Mouse (Mus musculus) regulatory T cell (primary cell): Measurements from ENCODE around the gene Cngb1.

Experiments used
- in situ Hi-C: fragments of 300-600 bp; cut with MboI, MseI; formaldehyde crosslinking; loops from one replicate; pipeline ENCODE4 v1.15.1; 2025; ENCODE audit warnings: high pct_unique_total_duplicates

Gene Cngb1

DNA sequence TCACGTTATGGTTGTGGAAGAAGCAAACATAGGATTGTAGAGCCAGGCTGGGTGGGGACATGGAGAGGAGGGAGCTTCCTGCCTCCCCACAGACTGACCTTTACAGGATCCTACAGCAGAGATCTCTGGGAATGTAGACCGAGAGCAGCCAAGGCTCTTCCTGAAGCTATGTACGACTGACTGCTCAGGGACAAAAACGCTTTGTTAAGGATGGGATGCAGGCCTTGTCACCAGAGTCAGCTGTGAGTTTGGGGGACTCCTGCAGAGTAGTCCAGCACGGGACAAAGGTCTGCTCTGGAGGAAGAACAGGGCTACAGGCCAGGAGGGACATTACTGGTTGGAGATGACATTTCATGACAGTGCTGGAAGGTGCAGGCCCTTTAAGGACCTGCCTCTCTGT is 18.3 kb upstream of the Cngb1 start:
- in situ Hi-C loops: no loop called here

- in situ Hi-C loops: no loop called here
Measured at GRCm38 (mm10) chr8:95323201-95323600, 16.8 kb upstream of the Cngb1 start.

DNA sequence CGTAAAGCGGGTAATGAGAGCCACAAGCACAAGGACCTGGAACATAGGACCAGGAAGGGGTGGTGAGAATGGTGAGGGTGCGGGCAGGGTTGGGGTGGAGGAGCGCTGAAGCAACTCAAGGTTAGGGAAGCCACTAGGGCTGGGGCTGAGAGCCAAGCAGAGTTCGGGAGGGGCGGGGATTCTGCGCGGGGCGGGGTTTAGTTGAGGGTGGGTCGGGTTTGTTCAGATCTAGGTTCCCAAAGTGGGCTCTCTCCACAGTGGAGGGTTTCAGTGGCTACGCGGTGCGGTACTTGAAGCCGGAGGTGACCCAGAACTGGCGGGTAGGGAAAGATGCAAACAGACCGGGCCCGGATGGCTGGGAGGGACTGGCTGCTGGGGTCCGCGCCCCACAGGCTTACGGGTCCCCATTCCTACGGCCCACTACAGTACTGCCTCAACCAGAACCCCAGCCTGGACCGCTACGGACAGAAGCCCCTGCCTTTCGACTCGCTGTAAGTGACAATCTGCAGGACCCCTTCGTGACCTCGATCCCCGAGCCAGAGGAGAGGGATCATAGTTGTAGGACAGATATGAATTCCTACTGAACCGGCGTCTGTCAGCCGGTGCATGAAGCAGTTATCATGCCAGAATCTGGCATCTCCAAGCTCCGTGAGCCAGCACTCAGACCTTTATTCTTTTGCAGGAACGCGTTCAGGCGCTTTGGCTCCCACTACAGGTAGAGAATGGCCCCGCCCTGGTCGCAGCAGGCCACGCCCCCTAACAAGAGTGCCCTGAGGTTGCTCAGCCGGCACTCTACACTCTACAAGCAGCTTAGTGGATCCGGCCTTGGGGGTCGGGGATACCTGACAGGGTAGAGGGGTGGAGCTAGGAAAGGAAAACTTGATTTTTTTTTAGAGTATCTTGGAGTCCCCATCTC is 14.1 kb upstream of the Cngb1 start:
- in situ Hi-C loops: no loop called here

DNA sequence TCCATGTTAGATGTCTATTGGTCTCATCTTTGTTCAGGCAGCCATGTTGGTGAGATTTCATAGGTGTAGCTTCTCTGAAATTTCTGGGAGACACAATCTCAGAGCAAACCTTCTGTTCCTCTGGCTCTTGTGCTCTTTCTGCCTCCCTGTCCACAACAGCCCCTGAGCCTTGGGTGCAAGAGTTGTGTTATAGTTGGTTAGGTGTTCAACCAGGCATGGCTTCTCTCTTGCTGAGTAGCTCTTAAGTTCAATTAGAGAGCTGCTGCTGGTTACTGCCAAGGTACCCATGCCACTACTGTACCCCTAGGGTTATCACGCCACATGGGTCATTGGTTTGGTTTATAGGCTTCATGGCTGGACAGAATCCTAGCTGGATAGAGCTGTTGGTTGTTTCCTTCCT is 9.0 kb upstream of the Cngb1 start:
- in situ Hi-C loops: no loop called here

GRCm38 (mm10) chr8:95314707-95315106 is 8.3 kb upstream of the Cngb1 start:
- in situ Hi-C loops: no loop called here

- in situ Hi-C loops: no loop called here
Measured at GRCm38 (mm10) chr8:95313857-95314256, 7.5 kb upstream of the Cngb1 start.

DNA sequence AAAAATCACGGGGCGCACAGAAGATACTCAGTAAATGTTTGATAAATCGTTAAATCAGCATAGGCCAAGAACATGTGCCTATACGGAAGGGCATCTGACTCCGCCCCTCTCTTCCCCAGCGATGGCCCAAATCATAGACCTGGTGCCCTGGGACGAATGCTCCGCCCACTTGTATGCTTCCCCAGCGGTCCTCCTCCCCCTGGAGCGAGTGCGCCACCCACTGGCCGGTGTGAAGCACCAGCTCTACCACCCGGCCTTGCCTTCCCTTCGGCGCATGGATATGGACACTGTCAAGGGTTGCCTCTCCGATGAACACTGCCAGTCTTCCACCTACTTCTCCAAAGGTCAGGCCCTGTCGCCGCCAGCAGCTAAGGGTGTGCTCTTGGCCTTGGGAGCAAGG is 6.5 kb upstream of the Cngb1 start:
- in situ Hi-C loops: no loop called here

DNA sequence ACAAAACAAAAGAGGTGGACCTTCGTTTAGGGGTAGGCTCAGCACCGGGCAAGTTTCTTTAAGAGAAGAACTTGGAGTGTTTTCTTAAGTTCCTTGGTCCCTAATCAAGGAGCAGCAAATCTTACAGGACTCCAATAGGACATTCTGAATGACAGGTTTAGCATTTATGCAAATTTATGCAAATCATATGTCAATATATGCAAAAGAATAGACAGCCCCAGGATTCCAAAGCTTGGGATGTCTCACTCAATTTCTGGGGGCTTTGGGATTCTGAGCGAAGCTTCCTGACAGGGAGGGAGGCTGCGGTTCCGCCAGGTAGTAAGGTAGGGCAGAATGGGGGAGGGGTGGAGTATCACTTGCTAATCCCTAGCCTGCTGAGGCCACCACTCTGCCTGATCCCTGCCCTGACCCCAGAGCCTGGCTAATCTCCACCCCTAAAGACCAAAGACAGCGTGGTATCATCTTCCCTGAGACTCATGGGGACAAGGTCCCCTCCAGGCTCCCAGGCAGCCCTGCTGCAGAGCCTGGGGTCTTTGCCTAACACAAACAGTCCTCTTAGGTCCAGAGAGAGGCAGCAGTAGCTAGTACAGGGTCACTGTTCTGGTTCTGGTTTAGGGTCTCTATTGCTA is 4.1 kb upstream of the Cngb1 start, which contains the start of gene Tepp:
TSS of gene Tepp (plus strand) at position 225 of the 629 bp plus-strand sequence.
- in situ Hi-C loops: no loop called here

GRCm38 (mm10) chr8:95305526-95305925 is 859 bp downstream of the Cngb1 start:
- in situ Hi-C loops: loop anchor here (5.0 kb wide), 1 partner anchor 48 kb away; no protein-coding TSS in a partner anchor

DNA sequence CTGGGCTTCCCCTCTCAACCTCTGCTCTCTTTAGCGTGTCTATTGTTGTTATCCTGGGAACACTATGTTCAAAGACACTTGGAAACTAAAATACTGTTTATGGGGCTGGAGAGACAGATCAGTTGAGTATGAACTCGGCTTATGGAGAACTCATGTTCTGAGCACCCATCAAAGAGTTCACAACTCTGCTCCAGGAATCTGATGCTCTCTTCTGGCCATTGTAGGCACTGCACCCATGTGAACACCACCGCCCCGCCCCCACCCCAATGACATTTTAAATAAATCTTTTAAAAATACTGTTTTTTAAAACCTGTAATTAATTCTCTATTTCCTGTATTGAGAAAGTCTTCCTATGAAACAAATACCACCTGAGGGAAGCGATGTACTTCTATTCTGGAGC is 4.0 kb downstream of the Cngb1 start:
- in situ Hi-C loops: no loop called here

DNA sequence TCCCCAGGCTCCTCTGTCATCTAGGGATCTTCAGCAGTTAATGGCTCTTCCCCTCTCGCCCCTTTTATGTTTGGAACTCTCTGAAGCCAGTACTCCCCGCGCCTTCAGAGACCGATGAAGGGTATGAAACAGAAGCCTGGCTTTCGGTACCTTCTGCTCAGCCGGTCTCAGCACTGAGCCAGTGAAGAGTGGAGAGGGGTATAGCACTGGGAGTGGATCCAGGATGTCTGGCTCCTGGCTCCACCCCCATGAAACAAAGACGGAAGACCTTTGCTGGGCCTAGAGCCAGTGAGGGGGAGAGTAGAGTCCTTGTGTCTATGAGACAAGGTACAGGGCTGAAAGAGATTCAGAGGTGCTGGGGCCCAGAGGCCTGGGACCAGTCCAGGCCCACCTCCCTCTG is 12.5 kb downstream of the Cngb1 start:
- in situ Hi-C loops: no loop called here

DNA sequence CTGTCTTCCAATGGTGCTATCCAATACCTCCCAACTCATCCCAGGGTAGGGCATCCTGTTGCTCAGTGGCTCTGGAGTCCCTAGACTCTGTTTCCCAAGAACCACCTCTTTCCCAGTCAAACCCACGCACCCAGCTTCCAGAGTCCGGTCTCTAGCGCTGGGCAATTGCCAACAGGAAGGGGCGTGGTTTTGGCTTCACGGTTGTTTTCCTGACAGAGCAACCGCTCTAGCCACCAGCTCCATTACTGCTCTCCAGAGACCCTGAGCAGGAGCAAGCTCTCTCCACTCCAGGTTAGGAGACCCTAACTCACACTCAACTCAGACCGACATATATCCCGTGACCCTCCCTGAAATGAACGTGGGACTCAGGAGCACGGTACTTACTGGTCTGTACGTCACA is 13.2 kb downstream of the Cngb1 start:
- in situ Hi-C loops: no loop called here

- in situ Hi-C loops: no loop called here
Measured at GRCm38 (mm10) chr8:95289066-95289650, 17.2 kb downstream of the Cngb1 start.

- in situ Hi-C loops: no loop called here
Measured at GRCm38 (mm10) chr8:95281493-95281892, 24.9 kb downstream of the Cngb1 start.

DNA sequence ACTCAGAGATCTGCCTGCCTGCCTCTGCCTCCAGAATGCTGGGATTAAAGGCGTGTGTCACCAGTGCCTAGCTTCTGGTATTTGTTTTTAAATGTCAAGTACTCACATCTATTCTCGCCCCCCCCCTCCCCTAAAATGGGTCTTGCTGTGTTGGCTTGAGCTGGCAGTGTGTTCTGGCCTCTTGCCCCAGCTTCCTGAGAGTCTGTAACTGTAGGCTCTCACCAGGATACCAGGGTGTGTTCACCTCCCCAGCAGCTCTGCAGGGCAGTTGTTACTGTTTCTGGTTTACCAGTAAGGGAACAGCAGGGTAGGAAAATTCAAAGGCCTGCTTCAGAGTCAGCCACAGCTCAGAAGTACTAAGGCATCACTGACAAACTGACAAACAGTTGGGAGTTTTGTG is 33.5 kb downstream of the Cngb1 start:
- in situ Hi-C loops: no loop called here

DNA sequence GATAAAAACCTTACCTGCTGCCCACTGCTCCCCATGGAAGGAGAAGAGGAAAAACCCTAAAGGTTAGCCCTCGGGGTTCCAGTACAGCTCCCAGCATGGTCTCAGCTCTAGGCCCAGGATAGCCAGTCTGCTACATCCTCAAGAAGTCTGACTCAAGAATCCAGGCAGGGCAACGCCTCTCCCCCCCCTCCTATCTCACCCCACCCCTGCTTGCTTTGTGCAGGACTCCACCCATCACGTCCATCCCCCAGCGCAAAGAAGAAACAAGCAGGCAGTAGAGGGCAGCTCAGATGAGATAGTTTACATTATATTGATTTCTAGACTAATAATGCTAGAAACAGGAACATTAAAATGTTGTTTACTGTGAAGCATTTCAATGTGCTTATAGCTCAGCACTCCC is 34.5 kb downstream of the Cngb1 start:
- in situ Hi-C loops: no loop called here

DNA sequence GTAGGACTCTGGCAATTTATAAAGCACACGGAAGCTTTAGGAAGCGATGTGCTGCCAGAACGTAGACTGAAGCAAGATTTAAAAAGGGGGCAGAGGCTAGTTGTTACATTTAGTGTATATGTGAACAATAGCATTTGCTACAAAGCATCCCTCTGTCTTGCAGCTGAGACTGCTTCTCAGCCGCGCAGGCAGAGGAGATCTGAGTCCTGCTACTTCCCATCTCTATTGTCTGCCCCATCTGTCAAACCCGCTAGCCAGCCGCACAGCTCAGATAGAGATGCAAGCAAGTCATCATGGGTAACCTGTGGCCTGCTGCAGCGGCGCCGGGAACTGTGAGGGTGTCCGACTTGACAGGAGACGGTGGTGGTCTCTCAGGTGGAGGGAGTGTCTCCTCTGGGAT is 35.9 kb downstream of the Cngb1 start:
- in situ Hi-C loops: no loop called here

GRCm38 (mm10) chr8:95262181-95262580 is 44.2 kb downstream of the Cngb1 start:
- in situ Hi-C loops: no loop called here

DNA sequence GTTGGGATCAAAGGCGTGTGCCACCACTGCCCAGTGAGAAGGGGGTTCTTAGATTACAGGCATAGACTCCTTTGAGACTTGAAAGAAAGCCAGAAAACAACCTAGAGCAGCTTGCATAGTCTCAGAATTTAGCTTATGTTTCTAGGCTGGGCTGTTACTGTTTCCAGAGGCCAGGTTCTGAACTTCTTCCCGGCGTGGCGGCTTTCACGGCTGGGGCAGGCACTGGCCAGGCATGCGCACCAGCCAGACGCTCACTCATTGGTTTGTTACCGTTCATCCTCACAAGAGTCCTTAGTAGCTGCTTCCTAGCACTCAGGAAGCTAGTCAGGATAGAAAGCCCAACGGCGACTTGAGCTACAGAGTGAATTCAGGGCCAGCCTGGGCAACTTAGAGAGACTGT is 50.8 kb downstream of the Cngb1 start:
- in situ Hi-C loops: loop anchor here (5.0 kb wide), 1 partner anchor 52 kb away; the partner anchor contains the start of gene Cngb1

DNA sequence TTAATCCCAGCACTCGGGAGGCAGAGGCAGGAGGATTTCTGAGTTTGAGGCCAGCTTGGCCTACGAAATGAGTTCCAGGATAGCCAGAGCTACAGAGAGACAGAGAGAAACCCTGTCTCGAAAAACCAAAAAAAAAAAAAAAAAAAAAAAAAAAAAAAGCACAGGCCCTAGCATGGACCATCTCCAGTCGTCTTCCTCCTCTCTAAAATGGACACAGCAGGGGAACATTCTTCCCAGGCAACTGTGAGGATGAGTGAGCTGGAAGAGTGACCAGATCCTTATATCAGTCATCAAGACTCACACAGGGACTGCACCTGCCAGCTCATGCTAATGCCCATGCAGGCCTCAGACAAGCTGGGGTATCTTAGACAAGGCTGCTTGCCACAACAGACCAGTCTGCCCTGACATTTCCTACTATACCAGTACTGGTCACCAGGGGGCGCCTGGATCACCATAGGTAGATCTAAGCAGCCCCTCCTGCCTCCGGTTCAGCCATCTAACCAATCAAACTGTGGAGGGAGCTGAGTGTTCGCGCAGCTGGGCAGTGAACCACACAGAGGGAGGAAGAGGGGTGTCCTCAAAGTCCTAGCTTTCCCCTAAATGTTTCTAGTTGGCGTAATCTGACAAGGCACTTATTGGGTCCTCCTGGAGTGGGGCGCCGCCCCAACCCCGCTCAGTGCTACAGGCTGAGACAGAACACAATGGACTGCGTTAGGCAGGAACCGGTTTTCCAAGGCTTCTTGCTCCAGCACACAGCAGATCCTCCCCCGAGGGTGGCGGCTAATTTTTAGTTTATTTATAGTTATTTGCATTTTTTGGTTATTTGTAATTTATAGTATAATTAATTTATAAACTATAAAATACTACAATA is 51.6 kb downstream of the Cngb1 start:
- in situ Hi-C loops: loop anchor here (5.0 kb wide), 1 partner anchor 53 kb away; the partner anchor contains the start of gene Cngb1

- in situ Hi-C loops: no loop called here
Measured at GRCm38 (mm10) chr8:95252056-95252455, 54.3 kb downstream of the Cngb1 start.

DNA sequence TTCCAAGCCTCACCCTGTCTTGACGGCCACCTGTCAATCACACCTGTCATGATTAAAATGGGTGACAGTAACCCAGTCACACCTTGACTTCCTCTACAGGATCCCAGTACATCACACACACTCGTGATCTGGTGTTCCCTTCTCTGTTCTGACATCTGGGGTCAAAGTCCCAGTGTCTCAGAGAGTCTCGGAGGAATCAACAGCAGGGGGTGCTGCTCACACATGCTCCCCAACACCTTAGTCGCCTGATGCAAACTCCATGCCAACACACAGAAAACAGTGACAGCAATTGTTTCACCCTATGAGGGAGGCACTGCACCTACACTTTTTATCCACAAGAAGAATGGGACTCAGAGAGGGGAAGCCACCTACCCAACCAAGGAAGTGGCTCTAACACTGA is 56.5 kb downstream of the Cngb1 start:
- in situ Hi-C loops: no loop called here
